Mouse (Mus musculus) megakaryocyte-erythroid progenitor cell, adult 5-6 weeks (primary cell): ENCODE data around the gene 4931406P16Rik. TPM values are rescaled to one million over a fixed set of nuclear protein-coding genes. Genes with fewer than 3 reads are reported as not detected.
"Not testable (repeated sequence)": the region's sequence is repeated elsewhere in the genome, so short reads cannot be mapped to it uniquely, and the experiment has no call there.

Source experiments
- ATAC-seq: replicated peaks from 2 replicates; pipeline ENCODE4 v1.8.0; 2016; ENCODE audit warnings: mild to moderate bottlenecking, inconsistent platforms; ENCODE audit not compliant: severe bottlenecking, poor library complexity, low FRiP score, low TSS enrichment
- total RNA-seq, 2 experiments: library from RNA; stranded (forward) in 1 of 2; stranded (reverse) in 1 of 2; fragments of 200-1000, 215-1000 nt in 1 of 2; fragments of >200 nt in 1 of 2; fragmentation: Nextera tagmentation in 1 of 2; gene quantifications; 2 replicates each; pipeline ENCODE4 v1.2.3; 2014 to 2017

Gene 4931406P16Rik
- total RNA-seq, 2 experiments from 2014 or later = 16.2 to 18.1 TPM

DNA sequence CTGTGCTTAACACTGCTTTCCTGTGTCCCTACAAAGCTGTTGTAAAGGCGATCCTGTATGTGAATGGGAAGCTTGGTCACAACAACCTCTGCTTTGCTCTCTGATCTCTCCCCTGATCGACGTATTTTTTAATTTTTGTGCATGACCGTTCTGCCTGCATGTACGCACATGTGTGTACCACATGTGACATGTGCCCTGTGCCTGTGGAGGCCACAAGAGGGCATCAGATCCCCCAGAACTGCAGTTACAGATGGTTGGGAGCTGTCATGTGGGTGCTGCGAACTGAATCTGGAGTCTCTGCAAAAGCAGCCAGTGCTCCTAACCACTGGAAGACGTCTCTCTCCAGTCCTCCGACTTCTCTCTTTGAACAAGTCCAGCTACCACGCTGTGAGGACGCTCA lies 91.0 kb downstream of the 4931406P16Rik start:
- no peak for ATAC-seq

DNA sequence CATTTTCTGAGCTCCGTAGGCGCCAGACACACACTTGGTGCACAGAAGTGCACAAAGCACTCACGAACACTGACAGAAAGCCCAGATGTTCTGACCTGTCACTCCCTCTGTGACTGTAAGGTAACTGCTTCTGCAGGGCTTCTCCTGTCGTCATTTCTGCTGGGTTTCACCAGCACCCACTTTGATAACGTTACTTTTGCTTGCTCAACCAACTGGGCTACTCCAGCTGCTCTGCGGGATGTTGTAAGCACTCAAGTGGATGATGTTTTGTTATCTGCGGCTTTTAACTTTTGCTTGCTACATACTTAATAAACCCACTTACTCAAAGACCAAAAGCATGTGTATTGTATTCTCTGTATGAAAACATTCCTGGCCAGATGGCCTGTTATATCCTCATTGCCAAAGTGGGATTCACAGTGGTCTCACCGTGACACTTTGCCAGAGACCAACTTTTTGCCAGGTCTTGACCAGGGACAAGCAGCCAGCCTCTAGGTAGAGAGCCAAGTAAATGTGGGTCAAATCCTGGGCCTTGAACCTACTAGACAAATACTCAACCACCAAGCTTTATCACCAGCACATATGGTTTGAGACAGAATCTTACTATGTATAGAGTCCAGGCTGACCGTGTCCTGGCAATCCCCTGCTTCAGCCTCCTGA lies 91.6 kb downstream of the 4931406P16Rik start:
- ATAC-seq = no peak

DNA sequence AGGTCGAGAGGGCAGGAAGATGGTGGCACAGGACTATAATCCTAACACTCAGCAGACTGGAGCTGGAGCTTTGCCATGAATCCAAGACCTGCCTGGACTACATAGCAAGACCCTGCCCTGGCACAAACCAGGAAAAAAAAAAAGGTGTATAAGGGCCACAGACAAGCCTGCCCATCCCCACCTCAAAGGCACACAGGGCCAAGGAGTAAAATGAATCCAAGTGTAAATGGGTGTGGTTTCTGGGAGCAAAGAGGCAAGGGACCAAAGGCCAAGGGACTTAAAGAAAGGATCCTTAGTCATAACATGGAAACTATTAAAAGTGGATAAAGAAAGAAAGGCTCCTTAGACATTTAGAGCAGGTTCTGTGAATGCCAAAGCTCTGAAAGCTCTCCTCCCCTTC lies 94.9 kb downstream of the 4931406P16Rik start:
- no peak for ATAC-seq

DNA sequence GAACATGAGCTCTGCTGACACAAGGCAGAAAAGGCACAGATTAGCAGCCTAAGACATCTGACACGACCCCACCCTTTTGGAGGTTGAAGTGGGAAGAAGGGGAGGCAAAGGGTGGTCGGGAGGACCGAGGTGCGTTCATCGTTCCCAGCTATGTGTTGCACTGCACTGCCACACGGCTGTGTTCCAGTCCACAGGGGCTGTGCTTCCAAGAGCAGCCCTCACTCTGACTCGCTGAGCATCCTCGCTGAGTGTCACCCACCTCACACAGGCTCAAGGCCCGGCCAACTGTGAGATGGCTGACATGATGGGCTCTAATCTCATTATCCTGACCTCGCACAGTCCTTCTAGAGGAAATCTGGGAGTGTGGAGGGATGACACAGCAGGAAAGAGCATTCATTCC lies 96.9 kb downstream of the 4931406P16Rik start:
- no peak for ATAC-seq

DNA sequence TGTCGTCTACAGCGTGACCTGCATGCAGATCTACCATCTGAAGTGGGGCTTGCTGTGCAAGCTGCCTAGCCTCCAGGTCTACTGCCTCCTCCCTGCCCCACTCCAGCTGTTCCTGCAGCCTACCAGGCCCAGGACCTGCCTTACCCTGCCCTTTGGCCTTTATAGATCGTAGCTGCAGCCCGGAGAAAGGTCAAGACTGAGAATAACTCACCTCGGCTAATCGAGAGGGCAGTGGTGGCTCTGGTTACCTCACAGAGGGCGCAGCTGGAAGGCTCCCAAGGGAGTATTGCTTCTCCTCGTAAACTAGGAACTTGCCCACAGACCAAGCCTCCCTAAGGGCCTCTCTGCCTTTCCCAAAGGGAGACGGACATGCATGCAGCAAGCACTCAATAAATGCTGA lies 97.9 kb downstream of the 4931406P16Rik start:
- no peak for ATAC-seq

DNA sequence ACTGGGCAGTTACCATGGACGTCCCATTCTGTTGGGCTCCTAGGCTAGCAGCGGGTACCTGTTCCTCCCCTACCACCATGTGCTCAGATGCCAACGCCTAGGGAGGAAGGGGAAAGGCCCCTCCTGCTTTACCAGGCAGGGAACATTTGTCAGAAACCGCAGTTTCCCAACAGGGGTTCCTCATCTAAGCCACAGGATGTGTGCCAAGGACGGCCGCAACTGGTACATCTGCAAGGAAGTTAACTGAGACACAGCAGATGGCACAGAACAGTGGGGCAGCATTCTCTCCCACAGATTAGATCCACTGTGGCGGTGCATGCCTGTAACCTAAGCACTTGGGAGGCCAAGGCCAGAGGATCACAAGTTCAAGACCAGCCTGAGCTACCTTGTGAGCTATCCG lies 98.7 kb downstream of the 4931406P16Rik start:
- no peak for ATAC-seq

DNA sequence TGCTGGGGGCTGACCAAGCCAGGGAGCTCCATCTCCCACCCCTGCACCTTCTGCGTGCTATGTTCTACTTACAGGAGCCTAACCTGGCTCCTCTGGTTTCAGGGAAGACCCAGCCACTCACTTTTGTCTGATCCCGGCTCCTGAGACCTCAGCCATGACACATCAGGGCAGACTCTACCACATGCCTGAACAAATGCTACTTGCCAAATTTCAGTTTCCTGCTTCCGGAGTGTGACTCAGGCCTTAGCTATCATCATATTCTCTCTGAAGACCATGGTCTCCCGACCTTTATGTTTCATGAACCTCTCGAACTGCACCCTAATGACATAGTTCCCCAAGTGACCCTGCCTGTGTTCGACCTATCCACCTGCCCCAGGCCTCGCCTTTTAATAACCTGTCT lies 100.1 kb downstream of the 4931406P16Rik start:
- no peak for ATAC-seq

DNA sequence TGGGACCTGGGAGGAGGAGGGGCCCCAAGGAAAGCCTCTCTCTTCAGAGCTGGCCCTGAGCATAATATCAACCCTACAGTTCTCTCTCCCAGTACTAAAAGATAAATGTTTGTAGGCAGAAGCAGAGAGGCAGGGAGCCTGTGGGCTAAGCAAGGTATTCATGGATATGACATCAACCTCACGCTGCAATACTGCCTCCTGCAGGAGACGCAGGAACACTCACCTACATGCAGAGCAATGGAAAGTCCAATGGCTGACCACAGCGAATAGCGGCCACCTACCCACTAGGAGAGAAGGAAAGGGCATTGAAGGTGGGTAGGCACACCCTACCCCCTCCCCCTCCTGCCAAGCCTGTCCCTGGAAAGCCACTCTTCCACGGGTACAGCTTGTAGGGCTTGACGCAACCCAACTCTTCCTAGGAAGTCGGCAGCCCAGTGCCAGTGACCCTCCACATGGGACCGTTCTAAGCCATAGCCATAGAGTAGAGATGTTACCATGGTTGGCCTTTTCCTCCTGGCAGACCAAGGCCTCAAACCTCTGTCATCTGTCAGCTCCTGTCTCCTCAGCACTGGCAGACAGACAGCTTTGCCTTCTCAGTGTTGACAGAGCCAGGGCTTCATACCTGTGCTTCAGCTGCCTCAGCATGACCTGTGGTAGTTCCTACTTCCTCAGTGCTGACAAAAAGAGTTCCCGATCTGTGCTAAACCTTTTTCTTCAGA lies 105.2 kb downstream of the 4931406P16Rik start:
- ATAC-seq = peak; percentile 17; the same call in 1 of the 2 replicates

DNA sequence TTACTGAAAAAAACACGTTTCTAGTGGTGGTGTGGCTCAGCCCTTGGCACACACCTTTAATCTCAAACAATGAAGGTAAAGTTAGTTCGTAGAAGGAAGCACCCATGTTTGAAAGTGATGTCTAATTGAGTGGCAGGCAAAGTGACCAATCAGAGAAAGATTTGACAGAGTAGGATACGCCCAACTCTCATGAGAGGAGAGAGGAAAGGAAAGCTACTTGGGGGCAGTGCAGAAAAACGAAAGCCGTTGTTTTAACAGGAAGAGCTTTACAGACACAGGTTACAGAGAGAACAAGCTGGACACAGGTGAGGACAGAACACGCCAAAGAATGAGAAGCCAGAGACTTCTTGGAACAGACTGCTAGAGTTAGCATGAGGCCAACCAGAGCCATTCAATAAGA lies 107.0 kb downstream of the 4931406P16Rik start:
- ATAC-seq = no peak

DNA sequence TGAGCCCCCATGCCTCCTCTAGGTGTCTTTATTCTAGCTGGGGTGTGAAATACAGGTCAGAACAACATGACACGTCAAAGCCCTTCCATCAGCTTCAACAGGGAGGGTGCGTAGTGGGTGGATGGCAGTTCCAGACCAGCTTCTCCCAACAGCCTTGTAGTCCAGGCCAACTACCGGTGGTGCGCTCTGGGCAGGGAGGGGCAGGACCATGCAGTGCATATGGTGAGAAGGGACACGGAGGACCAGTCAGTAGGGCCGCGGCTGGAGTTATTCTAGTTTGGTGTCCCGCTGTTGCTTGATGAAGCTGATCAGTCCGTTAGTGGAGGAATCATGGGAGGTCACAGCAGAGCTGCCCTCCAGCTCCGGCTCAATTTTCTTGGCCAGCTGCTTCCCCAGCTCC lies 111.2 kb downstream of the 4931406P16Rik start:
- ATAC-seq = not testable (repeated sequence)

DNA sequence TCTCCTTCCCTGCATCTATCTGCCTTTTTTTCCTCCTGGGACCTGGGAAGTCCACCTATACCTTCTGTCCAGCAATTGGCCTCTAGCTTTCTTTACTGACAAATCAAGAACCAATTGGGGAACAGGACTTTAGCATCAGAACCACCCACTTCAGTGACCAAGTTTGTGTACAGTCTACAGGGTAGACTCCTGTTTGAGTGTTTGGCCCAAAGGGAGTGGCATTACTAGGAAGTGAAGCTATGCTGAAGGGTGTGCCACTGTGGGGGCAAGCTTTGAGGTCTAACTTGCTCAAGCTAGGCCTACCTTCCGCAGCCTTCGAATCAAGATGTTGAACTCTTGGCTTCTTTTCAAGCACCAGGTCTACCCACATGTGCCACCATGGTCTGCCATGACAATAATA lies 112.5 kb downstream of the 4931406P16Rik start:
- ATAC-seq = no peak

DNA sequence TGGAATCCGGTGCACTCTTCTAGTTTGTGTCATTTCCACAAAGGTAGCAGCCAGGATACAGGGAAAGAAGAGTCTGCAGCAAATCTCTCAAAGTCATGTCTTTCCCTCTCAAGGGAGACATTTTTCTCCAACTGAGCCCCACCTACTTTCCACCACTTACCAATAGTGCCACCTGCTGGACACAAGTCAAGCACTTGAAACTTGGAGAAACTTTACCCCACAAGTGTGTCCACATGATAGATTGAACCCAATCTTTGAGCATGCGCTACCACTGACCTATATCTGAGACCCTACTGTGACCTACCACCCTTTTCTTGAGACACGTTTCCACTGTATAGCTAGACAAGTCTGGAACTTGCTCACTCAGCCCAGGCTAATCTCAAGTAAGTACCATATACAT lies 115.0 kb downstream of the 4931406P16Rik start:
- peak; percentile 58 for ATAC-seq

DNA sequence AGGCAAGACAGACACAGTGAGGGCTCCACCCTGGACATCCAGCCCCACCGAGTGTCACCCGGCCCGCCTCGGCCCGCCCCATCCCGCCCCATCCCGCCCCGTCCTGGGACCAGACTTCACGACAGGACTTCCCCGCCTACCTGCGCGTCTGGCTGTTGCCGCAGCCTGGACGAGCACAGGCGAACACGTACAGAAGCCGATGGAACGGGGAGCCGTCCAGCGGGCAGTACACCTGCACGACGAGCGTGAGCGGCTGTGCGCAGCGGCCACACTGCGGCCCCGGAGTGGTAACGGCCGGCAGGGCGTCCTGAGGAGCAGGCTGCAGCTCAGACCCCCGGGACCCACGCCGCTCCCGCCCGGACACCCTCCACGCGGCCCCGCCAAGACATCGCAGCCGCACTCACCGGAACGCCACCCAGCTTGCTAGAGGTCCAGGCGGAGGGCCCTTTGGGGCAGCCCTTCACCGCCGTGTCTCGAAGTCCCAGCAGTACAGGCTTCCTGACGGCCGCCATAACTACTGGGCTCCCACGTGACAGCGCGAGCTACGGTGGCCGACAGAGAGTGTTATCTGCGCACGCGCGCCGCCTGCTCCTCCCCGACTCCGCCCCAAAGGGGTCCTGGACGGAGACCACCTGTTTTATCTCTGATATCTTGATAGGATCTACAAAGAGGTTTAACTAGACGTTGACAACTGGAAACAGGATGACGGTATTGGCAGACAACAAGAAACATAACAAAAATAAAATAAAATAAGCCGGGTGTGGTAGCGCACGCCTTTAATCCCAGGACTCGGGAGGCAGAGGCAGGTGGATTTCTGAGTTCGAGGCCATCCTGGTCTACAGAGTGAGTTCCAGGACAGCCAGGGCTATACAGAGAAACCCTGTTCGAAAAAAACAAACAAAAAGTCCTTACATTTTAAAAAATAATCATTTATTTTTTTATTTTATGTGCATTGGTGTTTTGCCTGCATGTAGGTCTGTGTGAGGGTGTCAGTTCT lies 116.9 kb downstream of the 4931406P16Rik start, which contains the start of gene Pdcd2l:
Pdcd2l (minus strand) TSS at position 530 of the 997 bp plus-strand sequence.
- peak; percentile 78 for ATAC-seq

DNA sequence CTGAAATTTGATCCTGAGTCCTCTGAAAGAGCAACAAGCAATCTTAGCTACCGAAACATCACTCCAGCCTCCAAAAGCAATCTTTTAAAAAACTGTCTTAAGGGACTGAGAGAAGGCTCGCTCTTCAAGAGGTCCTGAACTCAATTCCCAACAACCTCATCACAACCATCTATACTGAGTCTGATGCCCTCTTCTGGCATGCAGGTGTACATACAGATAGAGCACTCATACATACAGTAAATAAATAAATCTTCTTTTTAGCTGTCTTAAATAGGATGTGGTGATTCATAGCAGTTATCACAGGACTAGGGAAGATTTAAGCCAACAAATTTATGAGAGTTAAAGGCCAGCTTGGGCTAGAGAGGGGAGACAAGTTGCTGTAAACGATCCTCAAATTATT lies 117.7 kb downstream of the 4931406P16Rik start:
- ATAC-seq = 0 out of 2 replicates have a peak, but pooled peaks have one; percentile 27

DNA sequence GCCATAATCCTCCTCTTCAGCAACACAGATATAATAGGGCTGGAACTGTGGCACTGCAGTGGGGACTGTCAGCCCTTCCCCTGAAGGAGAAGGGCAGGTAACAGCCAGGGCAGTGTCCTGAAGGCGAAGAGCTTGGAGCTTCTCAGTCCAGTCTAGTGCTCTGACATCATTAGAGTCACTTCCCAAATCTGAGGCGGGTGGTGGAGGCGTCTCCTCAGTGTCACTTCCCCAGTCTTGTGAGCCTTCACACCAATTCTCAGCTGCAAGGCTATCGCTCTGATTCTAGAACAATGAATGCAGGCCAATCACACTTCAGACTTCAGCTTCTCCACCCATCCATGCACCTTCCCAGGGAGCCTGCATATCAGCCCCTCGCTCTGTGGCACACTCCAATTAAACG lies 120.5 kb downstream of the 4931406P16Rik start:
- no peak for ATAC-seq

DNA sequence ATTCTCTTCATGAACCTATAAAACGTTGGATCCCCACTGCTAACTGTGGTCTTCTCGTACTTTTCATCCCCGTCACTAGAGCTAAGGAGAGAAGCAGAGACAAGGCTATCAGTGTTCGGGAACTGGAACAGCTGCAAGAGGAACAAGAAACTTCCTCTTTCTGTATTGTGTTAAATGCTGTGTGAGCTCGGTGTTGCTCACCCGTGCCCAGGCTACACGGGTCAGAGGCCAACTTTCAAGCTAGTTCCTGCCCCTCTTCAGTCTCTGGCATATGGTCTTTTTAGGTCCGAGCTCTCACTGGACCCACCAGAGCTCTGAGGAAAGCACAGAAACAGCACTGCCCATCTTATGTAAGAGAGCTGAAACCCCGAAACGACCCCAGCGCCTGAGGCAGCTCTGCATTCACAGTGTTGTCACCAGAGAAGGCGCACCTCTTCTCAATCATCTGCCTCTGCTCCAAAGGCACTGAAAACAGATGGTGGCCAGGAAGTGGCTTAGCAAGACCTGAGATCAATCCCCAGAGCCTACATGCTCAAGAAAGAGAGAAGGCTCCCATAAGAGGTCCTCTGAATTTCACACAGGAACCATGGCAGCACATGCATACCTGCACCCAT lies 123.9 kb downstream of the 4931406P16Rik start:
- ATAC-seq = no peak
